Mouse (Mus musculus) CD8-positive naive resting alpha-beta T cell, adult 57 days (primary cell): ENCODE measurements around the gene Camsap1. TPM values are rescaled to one million over a fixed set of nuclear protein-coding genes. Genes with fewer than 3 reads are reported as not detected.

Source experiments
- total RNA-seq: library from RNA; stranded (reverse); gene quantifications from one replicate; pipeline ENCODE4 v1.2.4, GENCODE M21; 2023

Camsap1 gene
- total RNA-seq = 38.6 TPM

DNA sequence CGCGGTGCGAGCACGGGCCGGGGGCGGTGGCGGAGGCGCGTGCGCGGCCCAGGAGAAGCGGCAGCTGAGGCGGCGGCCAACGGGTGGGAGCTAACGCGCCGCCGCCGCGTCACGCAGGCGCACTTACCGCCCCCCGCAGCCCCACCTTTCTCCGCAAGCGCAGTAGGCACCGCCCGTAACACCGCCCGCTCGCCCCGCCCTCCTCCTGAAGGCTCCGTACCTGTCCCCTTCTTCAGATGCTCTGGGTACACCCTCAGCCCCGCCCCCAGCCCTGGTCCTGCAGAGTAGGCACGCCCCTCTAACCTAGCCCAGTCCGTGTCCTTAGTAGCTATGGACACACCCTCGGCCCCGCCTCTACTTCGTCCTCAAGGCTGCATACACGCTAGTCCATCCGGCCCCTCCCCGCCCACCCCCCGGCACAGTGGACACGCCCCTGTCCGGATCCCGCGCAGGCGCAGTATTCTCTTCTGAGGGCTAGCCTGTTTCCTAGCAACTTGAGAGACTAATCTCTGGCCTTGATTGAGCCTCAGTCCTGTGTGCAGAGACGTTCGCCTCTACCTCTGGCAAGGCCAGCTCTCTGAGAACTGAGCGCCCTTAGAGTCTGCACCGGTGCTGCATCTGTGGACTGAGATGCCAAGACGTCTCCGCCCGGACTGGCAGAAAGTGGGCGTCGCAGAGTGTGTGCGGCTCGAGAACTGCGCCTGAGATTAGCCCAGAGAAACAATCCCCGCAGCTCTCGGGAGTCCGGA, at the start of gene Camsap1:
TSS of gene Camsap1 (minus strand) at position 124 of the 749 bp plus-strand sequence.

DNA sequence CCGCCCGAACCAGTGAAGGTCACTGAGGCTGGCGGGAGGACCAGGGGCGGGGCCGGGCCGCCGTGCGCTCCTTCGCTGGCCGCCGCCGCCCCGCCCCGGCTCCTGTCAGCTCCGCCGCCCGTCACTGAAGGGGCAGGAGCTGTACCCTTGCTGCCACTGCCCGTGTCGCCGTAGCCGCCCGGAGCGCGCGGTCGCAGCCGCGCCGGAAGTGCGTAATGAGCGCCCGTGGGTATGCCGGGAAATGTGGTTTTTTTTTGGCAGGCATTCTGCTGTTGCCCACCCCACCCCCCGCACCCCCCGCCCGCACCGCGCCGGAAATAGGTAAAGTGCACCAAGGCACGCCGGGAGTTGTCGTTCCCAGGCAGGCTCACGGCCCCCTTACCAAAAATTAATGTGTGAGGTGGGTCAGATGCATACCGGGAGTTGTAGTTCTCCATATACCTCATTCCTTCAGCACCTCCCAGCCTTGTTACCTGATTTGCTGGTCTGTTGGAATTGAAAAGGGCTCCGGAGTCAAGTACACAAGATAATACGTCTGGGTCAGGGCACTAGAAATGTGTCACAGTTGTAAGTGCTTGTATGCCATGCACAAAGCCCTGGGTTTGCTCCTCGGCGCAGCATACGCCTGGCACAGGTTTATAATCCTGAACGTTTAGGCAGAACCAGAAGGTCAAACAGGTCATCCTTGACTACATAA, 38.6 kb upstream of the Camsap1 start, which contains the start of gene Ubac1:
TSS of gene Ubac1 (minus strand) at position 187 of the 697 bp plus-strand sequence.

Other genes starting within 250 kb of the Camsap1 start
- gene Obp2b, start 246.3 kb downstream of the Camsap1 start, total RNA-seq = not detected
- gene Lcn3, start 217.7 kb downstream of the Camsap1 start, total RNA-seq = not detected
- not detected for gene Lcn11, start 206.3 kb downstream of the Camsap1 start, total RNA-seq
- not detected for gene Gm13539, start 201.0 kb downstream of the Camsap1 start, total RNA-seq
- gene Glt6d1, start 167.4 kb downstream of the Camsap1 start, total RNA-seq = not detected
- not detected for gene Lcn9, start 160.1 kb downstream of the Camsap1 start, total RNA-seq
- not detected for gene Sohlh1, start 136.0 kb downstream of the Camsap1 start, total RNA-seq
- gene Kcnt1, start 119.5 kb downstream of the Camsap1 start, total RNA-seq = not detected
- 36.3 TPM for gene Ubac1, start 38.5 kb upstream of the Camsap1 start, total RNA-seq
- gene Nacc2, start 139.9 kb upstream of the Camsap1 start, total RNA-seq = 7.5 TPM
- not detected for gene Lhx3, start 225.0 kb upstream of the Camsap1 start, total RNA-seq